Mouse (Mus musculus) thymus, adult 18-20 months (tissue): ENCODE results near the gene Tusc2.

Experiments
- DNase-seq, 2 experiments: peaks; one replicate each; pipeline ENCODE4 v3.0.0; 2022; ENCODE audit warnings: mixed read lengths in 2 of 2

The Tusc2 gene

DNA sequence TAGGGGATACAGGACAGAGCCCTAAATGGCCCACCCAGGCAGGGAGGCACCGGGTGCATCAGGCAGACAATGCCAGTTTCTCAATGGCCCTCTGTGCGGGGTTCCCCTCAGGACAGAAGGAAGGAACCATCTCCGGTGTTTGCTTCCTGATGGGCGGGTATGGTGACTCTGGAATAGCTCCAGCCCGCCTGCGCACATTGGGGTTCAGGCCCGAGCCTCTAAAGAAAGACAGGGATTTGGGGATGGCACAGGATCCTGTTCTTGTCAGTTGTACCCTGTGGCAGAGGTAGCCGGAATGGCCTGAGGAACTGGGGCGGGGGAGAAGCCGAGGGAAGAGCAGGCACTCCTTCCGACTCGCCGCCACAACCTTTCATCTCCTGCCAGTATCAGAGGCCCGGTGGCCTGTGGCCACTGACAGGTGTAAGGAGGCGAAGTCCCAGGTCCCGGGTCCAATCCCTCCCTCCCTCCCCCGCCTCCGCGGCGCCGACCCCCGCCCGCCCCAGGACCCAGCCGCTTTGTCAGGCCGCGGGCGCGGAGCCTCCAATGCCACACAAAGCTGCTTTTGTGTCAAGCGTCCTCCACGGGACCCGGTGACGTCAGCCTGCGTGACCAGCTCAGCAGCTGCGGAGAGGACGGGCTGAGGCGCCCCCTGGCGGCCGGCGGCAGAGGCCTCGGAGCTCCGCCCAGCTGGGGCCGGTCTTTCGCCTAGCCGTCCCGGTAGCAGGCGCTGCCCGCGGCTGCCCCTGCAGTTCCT, 49.3 kb downstream of the Tusc2 start:
- DNase-seq: peak; percentile 92 to 93

- no peak for DNase-seq
These were observed 50.0 kb downstream of the Tusc2 start for GRCm38 (mm10) chr9:107612945-107613569.

DNA sequence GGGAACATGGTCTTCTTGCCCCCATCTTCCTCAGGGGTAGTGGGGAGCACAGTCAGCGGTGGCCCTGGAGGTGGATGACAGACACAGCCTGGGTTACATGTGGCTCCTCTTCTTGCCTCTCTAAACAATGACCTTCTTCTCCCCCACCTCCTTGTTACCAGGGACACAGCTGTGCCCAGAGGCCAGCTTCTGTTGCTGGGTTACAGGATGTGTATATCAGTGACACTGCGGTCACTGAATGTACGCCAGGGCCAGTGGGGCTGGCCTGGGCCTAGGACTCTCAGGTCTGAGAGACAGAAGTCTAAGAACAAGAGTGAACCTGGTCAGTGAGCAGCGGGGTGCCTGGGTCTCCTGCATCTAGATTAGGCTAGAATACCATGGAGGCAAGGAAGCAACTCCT, 52.0 kb downstream of the Tusc2 start:
- DNase-seq: no peak
